Mouse (Mus musculus): ENCODE results near the gene Iba57.

Gene Iba57

GRCm38 (mm10) chr11:59174189-59174838 lies 10.8 kb upstream of the Iba57 start:
- DNase-seq (ENCODE audit: low spot score): no peak

- no peak for DNase-seq (ENCODE audit: low spot score)
These were observed 7.0 kb upstream of the Iba57 start for GRCm38 (mm10) chr11:59170549-59170948.

- DNase-seq (ENCODE audit: low spot score): no peak
These were observed 6.3 kb upstream of the Iba57 start for GRCm38 (mm10) chr11:59169807-59170206.

DNA sequence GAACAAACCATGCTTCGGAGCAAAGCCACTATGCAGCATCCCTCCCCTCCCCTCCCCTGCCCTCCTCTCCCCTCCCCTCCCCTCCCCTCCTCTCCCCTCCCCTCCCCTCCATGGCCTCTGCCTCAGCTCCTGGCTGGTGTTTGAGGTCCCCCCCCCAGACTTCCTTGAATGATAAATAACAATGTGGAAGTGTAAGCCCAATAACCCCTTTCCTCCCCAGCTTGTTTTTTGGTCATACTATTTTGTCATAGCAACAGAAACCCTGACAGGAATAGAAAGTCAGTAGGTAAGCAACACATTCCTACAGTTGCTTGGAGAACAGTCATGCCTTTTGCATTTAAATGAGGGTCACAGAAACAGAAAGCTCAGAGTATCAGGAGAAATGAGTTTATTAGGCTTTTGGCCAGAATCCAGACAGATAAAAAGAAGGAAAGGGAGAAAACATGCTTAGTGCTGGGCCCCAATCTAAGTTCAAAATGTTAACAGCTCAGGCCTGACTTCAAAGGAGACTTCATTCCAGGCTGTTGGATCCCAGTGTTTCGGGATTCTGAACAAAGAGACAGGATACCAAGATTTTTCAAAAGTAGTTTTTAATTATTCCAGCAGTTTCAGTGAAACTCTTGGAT lies 2.2 kb upstream of the Iba57 start:
- no peak for DNase-seq (ENCODE audit: low spot score)

DNA sequence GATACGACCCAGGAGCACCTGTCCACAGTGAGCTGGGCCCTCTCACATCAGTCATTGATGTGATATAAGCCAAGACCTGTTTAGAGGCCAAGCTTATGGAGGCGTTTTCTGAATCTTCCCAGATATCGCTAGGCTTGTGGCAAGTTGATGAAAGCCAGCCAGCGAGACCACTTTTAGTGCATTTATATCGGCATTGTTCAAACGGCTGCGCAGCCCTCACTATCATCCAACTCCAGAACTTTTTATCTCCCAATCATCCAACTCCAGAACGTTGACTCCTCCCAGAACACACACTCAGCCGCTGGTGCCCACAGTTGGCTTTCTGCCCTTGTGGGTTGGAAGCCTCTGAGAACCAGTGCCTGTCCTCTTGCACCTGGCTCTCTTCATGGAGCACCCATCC lies 845 bp upstream of the Iba57 start:
- DNase-seq (ENCODE audit: low spot score): no peak

DNA sequence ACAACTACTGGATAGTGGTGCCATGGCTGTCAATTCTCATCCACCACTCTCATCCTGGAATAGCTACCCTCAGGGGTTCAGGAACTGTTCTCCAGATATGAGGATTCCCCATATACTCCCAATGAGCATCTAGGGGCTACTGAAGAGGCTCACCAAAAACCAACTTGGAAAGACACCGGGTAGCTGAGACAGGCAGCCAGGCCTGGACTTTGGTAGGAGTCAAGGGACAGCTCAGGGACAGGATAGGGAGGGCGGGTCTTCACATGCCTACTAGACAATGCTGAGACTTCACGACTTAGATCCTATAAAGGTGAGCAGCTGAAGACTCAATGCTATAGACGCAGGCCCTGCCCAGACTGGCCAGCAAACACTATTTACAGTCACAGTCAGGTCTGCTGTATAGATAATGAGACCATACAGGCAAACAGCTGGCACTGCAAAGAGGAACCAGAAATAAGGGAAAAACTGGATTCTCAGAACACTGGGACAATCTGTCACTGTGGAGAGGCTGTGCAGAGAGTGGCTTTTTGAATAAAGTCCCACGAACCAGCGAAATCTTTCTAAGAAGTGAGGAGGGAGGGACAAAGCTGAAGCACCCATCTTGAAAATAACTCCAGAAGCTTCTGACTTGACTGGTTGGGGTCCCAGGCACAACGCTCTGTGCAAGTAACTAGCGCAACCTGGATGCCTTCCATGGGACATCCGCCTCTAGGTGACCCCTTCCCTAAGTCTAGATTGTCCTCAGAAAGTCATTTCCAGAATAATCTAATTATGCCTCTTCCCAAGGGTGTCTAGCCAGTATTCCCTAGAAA lies 890 bp downstream of the Iba57 start:
- no peak for DNase-seq (ENCODE audit: low spot score)

DNA sequence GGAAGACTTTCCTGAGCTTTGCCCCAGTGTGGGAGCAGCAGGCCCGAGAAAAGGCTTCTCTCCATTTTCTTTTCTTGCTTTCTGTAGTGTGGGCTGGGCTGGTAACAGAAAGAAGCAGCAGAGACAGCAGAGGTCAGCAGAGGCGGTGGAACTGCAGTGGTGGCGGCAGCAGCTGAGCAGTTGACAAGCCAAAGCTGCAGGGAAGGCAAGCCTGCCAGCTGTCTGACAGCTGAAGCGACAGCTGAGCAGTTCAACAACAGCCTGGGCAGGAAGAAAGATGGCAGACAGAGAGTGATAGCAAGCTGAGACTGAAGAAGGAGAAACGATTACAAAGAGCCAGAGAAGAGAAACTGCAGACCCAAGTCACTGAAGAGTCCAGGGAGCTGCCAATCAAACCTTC lies 2.1 kb downstream of the Iba57 start:
- DNase-seq (ENCODE audit: low spot score): no peak

- DNase-seq (ENCODE audit: low spot score): no peak
These were observed 4.0 kb downstream of the Iba57 start for GRCm38 (mm10) chr11:59159558-59159957.

GRCm38 (mm10) chr11:59159099-59159498 lies 4.4 kb downstream of the Iba57 start:
- DNase-seq (ENCODE audit: low spot score): no peak

- no peak for DNase-seq (ENCODE audit: low spot score)
These were observed 7.6 kb downstream of the Iba57 start for GRCm38 (mm10) chr11:59155900-59156299.

- no peak for DNase-seq (ENCODE audit: low spot score)
These were observed 9.3 kb downstream of the Iba57 start for GRCm38 (mm10) chr11:59154220-59154619.

DNA sequence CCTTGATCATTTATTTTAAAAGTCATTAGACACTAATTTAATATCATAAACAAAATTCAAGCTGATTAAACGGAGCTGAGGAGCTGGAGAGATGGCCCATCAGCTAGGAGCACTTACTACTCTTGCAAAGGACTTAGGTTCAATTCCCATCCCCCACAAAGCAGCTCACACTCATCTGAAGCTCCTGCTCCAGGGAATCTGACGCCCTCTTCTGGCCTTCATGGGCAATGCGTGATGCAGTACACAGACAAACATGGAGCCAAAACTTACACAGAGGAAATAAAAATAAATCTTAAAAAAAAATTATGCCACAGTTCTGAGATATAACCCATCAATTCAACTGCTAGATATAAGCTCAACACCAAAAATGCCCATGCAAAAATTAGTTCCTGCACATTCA lies 11.8 kb downstream of the Iba57 start:
- DNase-seq (ENCODE audit: low spot score): peak; percentile 28

DNA sequence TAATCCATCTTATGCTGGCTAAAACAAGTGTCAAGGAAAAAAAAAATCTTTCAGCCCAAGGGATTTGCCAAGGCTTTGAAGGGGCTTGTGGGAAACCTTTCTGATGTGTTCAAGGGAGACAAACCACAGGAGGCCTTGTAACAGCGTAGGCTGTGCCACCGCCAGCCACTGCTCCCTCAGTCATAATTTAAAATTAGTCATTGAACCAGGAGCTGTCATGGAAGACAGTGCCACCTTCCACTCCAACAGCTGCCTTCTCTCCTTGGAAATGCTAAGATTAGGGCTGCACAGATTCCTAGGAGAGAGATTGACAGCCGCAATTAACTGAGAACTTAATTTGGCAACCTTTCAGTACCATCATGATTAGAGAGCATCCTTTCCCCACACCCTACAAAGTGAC lies 14.2 kb downstream of the Iba57 start:
- DNase-seq (ENCODE audit: low spot score): no peak

DNA sequence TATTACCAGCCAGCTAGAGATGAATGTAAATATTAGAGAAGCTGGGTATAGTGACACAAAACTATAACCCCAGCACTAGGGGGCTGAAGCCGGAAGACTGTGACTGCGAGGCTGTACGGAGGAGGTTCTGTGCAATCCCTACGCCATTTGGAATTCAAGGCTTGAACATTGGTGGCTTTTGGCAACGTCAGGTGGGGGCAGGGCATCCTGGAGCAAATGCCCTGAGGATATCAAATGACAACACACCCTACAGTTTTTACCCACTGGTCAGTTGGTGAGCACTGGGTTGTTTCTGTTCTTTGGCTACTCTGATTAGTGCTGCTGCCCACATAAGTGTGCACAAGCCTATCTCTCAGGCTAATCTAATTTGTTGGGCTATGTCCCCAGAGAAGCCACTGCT lies 20.6 kb downstream of the Iba57 start:
- no peak for DNase-seq (ENCODE audit: low spot score)

DNA sequence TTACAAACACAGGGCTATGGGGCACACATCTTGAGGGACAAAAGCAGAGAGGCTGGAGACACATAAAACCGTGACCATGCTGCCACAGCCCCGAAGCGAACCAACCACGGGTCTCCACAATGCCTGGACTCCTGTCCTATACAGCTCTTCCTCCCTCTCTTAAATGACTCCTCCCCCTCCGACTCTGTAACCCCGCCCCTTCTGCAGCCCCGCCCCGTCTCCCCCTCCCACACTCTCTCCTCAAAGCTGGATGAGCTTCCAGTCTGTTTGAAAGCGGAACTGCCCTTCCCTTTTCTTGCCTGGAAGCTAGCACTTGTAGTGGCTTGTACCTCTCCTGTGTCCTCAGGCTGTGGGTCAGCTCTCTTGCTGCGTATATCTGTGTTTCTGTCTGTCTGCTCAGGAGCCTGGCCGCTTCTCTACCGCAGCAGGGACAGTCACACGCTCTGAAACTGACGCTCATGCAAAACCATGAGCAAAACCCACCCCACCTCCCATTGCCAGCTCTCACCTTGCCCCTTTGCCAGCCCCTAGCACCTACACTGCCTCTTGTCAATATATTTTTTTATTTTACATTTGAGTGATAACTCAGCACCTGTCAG lies 21.7 kb downstream of the Iba57 start:
- peak; percentile 65 for DNase-seq (ENCODE audit: low spot score)

DNA sequence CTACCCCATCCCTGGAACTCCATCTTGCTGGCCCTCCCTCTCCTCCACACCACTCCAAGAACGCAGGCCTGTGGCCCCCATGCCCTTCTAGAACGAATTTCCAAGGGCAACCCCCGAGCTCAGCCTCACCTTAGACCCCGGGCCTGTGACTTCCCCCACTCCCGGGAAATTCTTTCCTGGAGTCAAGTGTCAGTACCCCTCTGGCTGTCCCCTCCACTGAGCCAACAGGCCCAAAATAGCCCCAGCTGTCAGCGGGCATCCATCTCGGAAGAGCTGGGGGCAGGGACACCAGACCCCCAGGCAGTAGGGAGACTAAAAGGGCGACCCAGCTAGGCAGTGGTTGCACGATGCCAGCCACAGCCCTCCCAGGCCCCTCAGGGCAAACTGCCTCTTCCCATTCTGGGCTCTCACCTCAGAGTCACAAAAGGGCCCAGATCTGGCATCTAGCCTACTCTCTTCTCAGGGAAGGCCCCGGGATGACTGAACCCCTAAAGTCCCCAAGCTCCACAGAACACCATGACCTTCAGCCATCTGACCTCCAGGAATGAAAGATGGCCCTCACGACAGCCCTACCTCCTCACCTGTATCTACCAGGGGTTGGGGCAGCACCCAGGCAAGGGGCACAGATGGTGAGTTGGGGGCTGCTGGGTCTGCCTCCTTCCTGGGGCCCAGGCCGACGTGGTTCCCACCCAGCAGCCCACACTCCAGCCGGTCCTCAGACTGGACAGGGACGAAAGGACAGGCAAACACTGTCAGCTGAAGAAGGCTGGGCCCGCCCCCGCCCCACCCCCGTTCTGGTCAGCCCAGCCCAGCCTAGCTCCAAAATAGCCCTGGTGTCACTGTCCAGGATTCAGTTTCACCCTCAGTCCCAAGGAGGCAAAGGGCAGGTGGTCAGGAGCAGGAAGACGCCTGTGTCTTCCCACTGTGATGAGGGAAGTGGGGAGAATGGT lies 24.7 kb downstream of the Iba57 start:
- no peak for DNase-seq (ENCODE audit: low spot score)

- no peak for DNase-seq (ENCODE audit: low spot score)
These were observed 26.4 kb downstream of the Iba57 start for GRCm38 (mm10) chr11:59136994-59137706.

DNA sequence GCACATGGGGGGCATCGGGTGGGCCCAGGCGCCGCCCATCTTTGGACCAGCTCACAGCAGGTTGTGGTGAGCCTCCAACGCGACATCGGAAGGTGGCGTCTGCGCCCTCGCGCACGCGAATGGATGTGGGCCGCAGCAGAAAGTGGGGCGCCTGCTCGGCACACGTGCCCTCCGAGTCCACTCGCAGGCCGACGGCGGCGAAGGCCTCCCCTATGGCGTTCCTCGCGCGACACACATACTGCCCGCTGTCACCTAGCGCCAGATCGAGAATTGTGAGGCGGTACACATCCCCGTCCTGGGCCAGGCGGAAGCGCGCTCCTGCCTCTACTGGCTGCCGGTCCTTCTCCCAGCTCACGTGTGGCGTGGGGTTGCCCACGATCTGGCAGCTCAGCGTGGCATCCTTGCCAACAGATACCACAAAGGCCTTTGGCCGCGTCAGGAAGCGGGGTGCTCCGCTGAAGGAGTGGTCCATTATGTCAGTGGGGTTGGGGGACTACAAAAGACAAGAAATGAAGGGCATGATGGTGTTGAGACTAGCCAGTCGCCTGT lies 27.6 kb downstream of the Iba57 start, which contains the start of gene Obscn:
Obscn (minus strand) TSS at position 499 of the 549 bp plus-strand sequence.
- DNase-seq (ENCODE audit: low spot score): no peak

DNA sequence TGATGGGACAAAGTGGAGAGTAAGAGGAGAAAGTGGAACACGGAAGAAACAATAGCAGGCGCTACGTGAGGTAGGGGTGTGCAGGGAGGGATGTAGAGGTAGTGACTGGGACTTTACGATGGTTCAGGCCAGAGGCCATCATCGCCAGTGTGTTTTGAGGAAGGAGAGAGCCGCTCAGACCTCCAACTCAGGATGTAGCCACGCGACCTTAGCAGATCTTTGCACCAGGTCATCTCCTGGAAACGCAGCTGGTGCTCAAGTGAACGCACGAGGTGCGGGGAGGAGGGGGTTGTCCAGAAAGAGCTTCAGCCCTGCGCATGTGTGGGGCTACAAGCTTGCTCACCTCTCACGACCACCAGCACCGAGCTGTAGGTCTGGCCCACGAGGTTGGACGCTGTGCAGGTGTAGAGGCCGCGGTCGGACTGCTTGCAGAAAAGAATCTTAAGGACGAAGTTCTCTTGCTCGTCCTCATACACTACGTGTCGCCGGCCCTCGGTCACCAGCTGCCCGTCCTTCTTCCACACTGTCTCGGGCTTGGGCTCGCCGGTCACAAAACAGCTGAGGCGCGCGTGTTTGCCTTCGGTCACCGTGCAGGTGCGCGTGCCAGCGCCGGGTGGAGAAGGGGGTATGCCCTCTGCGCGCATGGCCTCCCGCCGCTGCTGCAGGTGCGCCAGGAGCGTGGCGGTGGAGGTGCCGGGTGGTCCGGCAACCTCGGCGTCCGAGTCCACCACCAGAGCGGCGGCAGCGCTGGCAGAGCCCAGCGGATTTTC lies 28.3 kb downstream of the Iba57 start:
- DNase-seq (ENCODE audit: low spot score): peak; percentile 5
